Mouse (Mus musculus): ENCODE data around the gene Nrxn3.

The Nrxn3 gene

GRCm38 (mm10) chr12:88816865-88817264, 94.2 kb downstream of the Nrxn3 start:
- no peak for DNase-seq (ENCODE audit: low spot score)

GRCm38 (mm10) chr12:88818622-88819334, 96.1 kb downstream of the Nrxn3 start:
- DNase-seq (ENCODE audit: low spot score), result no peak

GRCm38 (mm10) chr12:88819335-88819709, 96.6 kb downstream of the Nrxn3 start:
- no peak for DNase-seq (ENCODE audit: low spot score)

- DNase-seq (ENCODE audit: low spot score), result no peak
These were observed 97.5 kb downstream of the Nrxn3 start for GRCm38 (mm10) chr12:88820131-88820530.

GRCm38 (mm10) chr12:88830851-88831250, 108.2 kb downstream of the Nrxn3 start:
- no peak for DNase-seq (ENCODE audit: low spot score)

- no peak for DNase-seq (ENCODE audit: low spot score)
These were observed 113.1 kb downstream of the Nrxn3 start for GRCm38 (mm10) chr12:88835821-88836220.

- no peak for DNase-seq (ENCODE audit: low spot score)
These were observed 117.0 kb downstream of the Nrxn3 start for GRCm38 (mm10) chr12:88839724-88840123.

- no peak for DNase-seq (ENCODE audit: low spot score)
These were observed 118.7 kb downstream of the Nrxn3 start for GRCm38 (mm10) chr12:88841350-88841749.

GRCm38 (mm10) chr12:88850400-88851179, 127.9 kb downstream of the Nrxn3 start:
- no peak for DNase-seq (ENCODE audit: low spot score)

- no peak for DNase-seq (ENCODE audit: low spot score)
These were observed 131.4 kb downstream of the Nrxn3 start for GRCm38 (mm10) chr12:88854039-88854438.

- DNase-seq (ENCODE audit: low spot score), result no peak
These were observed 135.0 kb downstream of the Nrxn3 start for GRCm38 (mm10) chr12:88857701-88858100.

- DNase-seq (ENCODE audit: low spot score), result no peak
These were observed 137.0 kb downstream of the Nrxn3 start for GRCm38 (mm10) chr12:88859456-88860345.

GRCm38 (mm10) chr12:88860397-88860796, 137.7 kb downstream of the Nrxn3 start:
- no peak for DNase-seq (ENCODE audit: low spot score)

GRCm38 (mm10) chr12:88863069-88863468, 140.4 kb downstream of the Nrxn3 start:
- DNase-seq (ENCODE audit: low spot score), result no peak

GRCm38 (mm10) chr12:88868288-88868687, 145.6 kb downstream of the Nrxn3 start:
- no peak for DNase-seq (ENCODE audit: low spot score)

- no peak for DNase-seq (ENCODE audit: low spot score)
These were observed 174.7 kb downstream of the Nrxn3 start for GRCm38 (mm10) chr12:88897331-88897730.

GRCm38 (mm10) chr12:88900014-88900727, 177.5 kb downstream of the Nrxn3 start:
- no peak for DNase-seq (ENCODE audit: low spot score)

- DNase-seq (ENCODE audit: low spot score), result no peak
These were observed 178.0 kb downstream of the Nrxn3 start for GRCm38 (mm10) chr12:88900728-88901080.

- DNase-seq (ENCODE audit: low spot score), result no peak
These were observed 188.1 kb downstream of the Nrxn3 start for GRCm38 (mm10) chr12:88910761-88911160.

- no peak for DNase-seq (ENCODE audit: low spot score)
These were observed 194.1 kb downstream of the Nrxn3 start for GRCm38 (mm10) chr12:88916752-88917151.

- no peak for DNase-seq (ENCODE audit: low spot score)
These were observed 202.2 kb downstream of the Nrxn3 start for GRCm38 (mm10) chr12:88924896-88925295.

GRCm38 (mm10) chr12:88926306-88926705, 203.6 kb downstream of the Nrxn3 start:
- no peak for DNase-seq (ENCODE audit: low spot score)
